Mouse (Mus musculus) C2C12 (cell line): Measurements from ENCODE around the gene Ptger2.

Experiments
- CEBPB ChIP-seq: IDR thresholded peaks from one replicate; pipeline ENCODE4 v1.6.1; 2011; ENCODE audit warnings: low read depth, mild to moderate bottlenecking, control low read depth, moderate library complexity
- CTCF ChIP-seq: IDR thresholded peaks from one replicate; pipeline ENCODE4 v1.5.1; 2011; ENCODE audit not compliant: control insufficient read depth, insufficient read depth, insufficient read length
- MAX ChIP-seq: IDR thresholded peaks from one replicate; pipeline ENCODE4 v1.6.1; 2011; ENCODE audit warnings: mild to moderate bottlenecking, control low read depth
- MYOD1 ChIP-seq: IDR thresholded peaks from one replicate; pipeline ENCODE4 v1.6.1; 2011; ENCODE audit warnings: low read depth; ENCODE audit not compliant: control insufficient read depth, insufficient read length
- MYOG ChIP-seq: IDR thresholded peaks from one replicate; pipeline ENCODE4 v1.6.1; 2011; ENCODE audit not compliant: control insufficient read depth, insufficient read length; ENCODE audit errors: extremely low read depth
- USF1 ChIP-seq: IDR thresholded peaks from one replicate; pipeline ENCODE4 v1.6.1; 2011; ENCODE audit warnings: low read depth, mild to moderate bottlenecking, control low read depth, moderate library complexity

DNA sequence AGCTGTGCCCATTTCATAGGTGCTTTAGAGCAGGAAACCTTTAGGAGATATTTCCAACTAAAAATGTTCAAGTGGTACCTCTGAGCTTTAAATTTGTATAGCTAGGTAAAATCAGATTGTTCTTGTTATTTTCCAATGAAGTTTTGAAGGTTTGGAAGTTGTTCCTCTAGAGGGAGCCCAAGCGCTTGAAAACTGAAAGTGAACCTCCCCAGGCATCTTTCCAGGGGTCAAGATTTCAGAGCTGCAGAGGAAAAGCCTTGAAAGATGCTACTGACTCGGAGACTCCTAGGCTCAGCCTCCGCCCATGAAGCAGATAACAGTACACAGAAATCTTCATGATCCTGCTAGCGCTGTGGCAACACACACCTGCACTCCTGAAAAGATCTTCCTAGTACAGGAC is 6.5 kb upstream of the Ptger2 start:
- TF ChIP-seq CTCF (no peak), USF1 (no peak), CEBPB (no peak), MYOD1 (no peak), MAX (no peak), MYOG (no peak)
